Mouse (Mus musculus): ENCODE measurements around the gene Gm43518.

GRCm38 (mm10) chr5:123879928-123880327 lies 47.3 kb upstream of the Gm43518 start, which contains the start of gene Hcar1:
- TF ChIP-seq CTCF (conservative IDR thresholded peaks at IDR 0.05; ENCODE audit: insufficient read depth, insufficient read length, low read depth, low read length), result no peak
- no peak for TF ChIP-seq POLR2A (IDR thresholded peaks at IDR 0.05; ENCODE audit: low read depth, low read length)

All from kidney, adult 2 months (tissue).